Mouse (Mus musculus) kidney, adult 9 months (tissue): Measurements from ENCODE around the gene Hmga1.

ENCODE experiments used
- DNase-seq: peaks from one replicate; pipeline ENCODE4 v3.0.0; 2022

Gene Hmga1

GRCm38 (mm10) chr17:27592565-27592910 lies 36.2 kb downstream of the Hmga1 start:
- DNase-seq = no peak

- no peak for DNase-seq
These were observed 39.5 kb downstream of the Hmga1 start for GRCm38 (mm10) chr17:27595659-27596375.

GRCm38 (mm10) chr17:27596376-27597190 lies 40.3 kb downstream of the Hmga1 start:
- DNase-seq = no peak

GRCm38 (mm10) chr17:27600286-27600685 lies 44.0 kb downstream of the Hmga1 start:
- DNase-seq = no peak

GRCm38 (mm10) chr17:27600869-27601268 lies 44.6 kb downstream of the Hmga1 start:
- DNase-seq = no peak

DNA sequence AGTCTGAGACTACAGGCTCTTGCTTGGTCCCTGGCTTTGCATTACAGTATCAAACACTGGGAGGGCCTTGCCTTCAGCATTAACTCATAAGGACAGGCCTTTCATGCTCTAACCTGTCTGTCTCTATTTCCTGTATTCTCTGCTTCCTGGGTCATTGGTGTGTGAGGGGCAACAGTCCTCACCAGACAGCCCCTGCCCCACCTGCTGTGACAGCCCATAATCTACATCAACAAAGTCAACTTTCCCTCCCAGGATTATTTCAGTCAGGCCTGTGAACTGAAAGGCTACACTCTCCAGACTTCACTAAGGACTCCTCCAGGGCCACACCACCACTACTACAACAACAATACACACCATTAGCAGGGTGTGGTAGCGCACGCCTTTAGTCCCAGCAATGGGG lies 46.7 kb downstream of the Hmga1 start:
- no peak for DNase-seq

DNA sequence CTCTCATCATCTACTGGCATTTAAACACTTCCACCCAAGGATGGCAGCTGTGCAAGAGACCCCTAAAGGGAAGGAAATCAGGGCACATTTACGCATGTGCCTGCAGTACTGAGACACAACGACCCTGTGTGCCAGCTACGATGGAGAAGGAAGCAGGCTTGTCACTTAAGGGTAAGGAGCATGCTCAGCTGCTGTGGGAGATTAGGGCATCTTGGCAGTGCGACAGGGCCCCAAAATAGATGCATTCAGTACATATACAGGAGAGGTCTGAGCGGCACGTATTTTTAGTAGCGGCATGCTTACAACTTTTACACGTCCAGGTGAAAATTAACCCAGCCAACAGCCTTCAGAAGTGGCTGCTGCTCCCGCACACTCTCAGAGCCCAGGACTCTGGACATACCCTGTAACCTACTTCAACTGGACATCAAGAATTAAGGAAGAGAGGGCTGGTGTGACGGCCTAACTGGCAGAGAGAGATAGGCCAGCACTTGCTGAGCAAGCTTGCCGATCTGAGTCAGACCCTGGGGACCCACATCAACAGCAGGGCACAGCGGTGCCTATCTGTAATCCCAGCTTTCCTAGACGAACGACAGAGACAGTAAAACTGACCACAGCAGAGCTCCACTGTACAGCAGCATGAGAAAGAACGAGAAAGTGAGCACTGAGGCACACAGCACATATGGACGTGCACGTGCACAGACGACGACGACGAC lies 47.4 kb downstream of the Hmga1 start:
- no peak for DNase-seq

- no peak for DNase-seq
These were observed 53.3 kb downstream of the Hmga1 start for GRCm38 (mm10) chr17:27609576-27609975.

DNA sequence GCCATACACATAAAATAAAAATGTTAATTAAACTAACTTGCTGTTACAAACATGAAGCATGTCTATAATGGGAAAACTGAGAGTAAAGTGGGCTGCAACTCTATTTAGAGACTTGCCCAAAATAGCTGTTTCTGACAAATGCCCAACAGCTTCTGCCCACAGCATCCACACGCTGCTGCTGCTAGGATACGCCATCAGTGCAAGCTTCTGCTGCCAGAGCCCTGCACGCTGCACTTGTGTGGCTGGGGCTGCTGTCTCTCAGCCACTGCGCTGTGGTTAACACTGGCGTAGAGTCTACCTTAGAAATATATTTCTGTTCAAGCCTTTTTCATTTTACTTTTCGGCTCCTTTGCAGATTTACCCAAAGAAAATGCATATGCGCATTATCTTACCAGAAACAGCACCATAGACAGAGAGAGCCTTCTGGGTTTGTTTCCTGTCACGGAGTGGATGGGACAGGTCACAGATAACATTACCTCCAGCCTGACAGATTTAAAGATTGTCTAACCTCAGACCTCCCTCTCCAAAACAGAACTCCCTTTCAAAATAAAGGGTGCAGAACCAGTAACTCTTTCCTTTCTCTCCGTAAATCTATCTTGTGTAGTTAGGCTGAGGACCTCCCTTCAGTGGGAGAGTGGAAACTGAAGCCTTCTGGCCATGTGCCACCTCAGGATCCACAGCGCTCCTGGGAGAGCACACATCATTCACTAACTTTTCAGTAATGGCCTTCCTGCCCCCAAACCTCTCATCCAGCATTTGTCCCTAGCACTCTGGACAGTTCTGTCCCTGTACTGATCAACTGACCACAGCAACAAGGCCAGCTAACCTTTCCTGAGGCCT lies 54.6 kb downstream of the Hmga1 start:
- DNase-seq = no peak

DNA sequence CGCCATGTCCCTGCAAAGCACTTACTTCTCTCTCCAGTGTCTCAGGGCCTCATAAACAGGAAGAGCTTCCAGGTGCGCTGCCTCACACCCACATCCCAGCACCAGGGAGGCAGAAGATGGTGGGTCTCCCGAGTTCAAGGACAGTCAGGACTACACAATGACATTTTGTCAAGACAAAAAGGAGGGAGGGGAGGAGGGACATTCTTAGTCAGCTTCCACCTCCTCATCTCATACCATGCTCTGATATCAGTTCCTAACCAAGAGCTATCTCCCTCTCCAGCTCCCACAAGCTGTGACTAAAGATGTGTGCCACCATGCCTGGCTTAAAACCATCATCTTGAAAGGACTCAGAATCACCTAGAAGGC lies 55.2 kb downstream of the Hmga1 start:
- no peak for DNase-seq

- no peak for DNase-seq
These were observed 55.7 kb downstream of the Hmga1 start for GRCm38 (mm10) chr17:27611994-27612393.

DNA sequence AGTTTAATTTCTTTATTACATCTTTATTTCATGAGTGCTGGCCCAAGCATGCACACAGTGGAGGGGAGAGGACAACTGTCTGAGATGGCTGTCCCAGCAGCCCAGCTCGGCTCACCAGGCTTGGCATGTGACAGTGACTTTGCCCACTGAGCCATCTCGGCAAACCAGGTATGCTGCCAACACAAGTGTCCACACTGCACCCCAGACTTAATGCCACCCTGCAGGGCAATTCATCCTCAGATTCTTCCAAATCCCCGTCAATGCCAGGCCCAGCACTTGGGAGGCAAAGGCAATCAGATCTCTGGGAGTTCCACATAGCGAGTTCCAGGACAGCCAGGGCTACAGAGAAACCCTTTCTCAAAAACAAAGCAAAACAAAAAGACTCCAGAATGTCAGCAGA lies 56.7 kb downstream of the Hmga1 start:
- no peak for DNase-seq
